Mouse (Mus musculus) testis, adult 2 months (tissue): ENCODE data around the gene Castor2.

Source experiments
- CTCF ChIP-seq: fragments of 200-500 bp; IDR thresholded peaks from 2 replicates; pipeline ENCODE4 v1.5.1; 2012; ENCODE audit warnings: low read depth, mild to moderate bottlenecking, inconsistent platforms, low read length, moderate library complexity; ENCODE audit not compliant: control insufficient read depth, insufficient read depth, insufficient replicate concordance
- POLR2A ChIP-seq: fragments of 200-500 bp; IDR thresholded peaks from 2 replicates; pipeline ENCODE4 v1.6.1; 2012; ENCODE audit warnings: low read depth, mild to moderate bottlenecking, inconsistent platforms, low read length, moderate library complexity; ENCODE audit not compliant: control insufficient read depth

GRCm38 (mm10) chr5:134193664-134194063 lies 94.2 kb downstream of the Castor2 start:
- TF ChIP-seq CTCF, result no peak
- no peak for TF ChIP-seq POLR2A
